Mouse (Mus musculus) ovary, postnatal 14 days (tissue): ENCODE results near the gene Olfr103.

ENCODE experiments used
- DNase-seq: peaks from one replicate; pipeline ENCODE4 v3.0.0; 2022; ENCODE audit warnings: low spot score

Olfr103 gene

DNA sequence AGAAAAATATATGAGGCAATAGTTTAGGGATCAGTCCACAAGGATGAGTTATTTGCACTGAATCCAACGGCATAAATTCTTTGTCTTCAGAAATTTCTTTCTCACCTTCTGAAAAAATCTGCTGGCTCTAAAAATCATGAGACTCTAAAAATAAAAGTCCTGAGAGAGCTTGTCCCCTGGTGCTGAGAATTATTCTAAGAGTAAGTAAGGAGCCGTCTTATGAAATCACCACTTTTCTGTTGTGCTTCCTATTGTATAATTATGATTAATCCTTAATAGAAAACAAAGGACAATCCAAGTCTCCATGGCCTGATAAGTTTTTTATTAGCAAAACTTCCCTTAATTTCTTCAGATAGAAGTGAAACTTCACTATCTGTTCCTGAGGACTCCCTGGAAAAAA is at the start of gene Olfr103:
TSS of gene Olfr103 (minus strand) at position 101 of the 400 bp plus-strand sequence.
- DNase-seq = no peak

DNA sequence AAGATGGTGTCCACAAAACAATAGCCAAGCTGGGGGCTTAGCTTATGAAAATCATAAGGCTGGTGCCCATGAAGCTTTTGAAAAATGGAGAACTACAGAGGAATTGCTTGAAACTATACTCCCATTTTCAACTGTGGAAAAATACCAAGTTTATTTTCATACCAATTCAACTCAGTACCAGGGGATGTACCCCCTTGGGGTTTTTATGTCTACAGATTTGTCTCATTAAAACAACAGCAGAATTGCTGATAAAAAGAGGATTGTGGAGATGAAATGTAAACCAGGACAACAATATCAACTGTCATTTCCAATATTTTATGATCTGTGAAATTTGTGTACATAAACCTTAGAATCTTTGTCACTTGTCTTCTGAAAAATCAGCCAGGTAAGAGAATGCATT is 39.2 kb upstream of the Olfr103 start, which contains the start of gene Olfr105-ps:
TSS of gene Olfr105-ps (plus strand) at position 301 of the 400 bp plus-strand sequence.
- no peak for DNase-seq

DNA sequence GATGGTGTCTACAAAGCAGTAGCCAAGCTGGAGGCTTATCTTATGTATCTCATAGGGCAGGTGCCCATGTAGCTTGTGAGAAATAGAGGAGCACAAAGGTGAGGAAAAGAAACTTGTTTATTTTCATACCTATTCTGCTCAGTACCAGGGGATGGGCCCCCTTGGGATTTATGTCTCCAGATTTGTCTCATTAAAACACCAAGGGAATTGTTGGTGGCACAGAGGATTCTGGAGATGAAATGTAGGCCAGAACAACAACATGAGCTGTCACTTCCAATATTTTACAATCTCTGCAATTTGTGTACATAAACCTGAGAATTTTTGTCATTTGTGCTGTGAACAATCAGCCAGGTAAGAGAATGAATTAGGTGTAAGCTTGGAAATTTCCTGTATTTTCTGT is 19.8 kb upstream of the Olfr103 start, which contains the start of gene Olfr104-ps:
TSS of gene Olfr104-ps (plus strand) at position 301 of the 400 bp plus-strand sequence.
- DNase-seq = no peak

DNA sequence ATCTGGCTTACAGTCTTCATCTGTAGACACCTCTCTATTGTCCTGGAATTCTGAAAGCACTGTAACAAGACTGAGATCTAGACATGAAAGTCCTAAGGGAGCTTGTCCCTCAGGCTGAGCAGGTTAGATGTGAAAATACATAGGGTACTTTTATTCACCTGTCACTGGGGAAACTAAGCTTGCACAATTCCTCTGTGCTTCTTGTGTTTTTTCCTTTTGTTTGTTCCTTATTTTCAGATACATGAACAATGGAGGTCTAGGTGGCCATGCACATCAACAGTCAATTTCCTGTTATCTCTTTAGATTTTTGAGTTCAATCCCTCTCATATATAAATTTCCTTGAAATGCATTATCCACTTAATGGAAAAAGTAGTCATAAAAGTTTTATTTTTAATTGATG is 22.5 kb downstream of the Olfr103 start, which contains the start of gene Olfr102:
TSS of gene Olfr102 (minus strand) at position 101 of the 400 bp plus-strand sequence.
- DNase-seq = no peak

DNA sequence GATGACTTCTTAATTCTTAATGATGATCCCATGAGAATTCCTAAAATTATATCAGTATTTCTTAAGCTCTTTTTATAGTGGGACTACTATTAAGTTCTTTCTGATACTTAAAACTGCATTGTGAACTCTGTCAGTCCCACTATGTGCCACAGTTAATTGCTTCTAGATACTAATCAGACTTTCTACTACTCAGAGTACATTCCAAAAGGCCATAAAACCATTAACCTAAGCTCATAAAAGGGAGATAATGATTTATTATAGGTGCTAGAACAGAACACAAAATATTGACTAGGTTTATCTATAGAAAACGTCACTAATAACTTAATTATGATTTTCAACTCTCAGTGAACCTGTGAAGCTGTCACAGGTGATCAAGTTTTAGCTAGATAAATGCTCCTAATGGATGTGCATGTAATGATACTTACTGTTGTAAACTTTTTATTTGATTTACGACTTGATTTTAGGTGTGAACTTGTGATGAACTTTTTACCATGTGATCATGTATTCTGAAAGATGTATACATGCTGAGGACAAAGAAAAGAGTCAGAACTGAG is 29.3 kb downstream of the Olfr103 start:
- DNase-seq = no peak

DNA sequence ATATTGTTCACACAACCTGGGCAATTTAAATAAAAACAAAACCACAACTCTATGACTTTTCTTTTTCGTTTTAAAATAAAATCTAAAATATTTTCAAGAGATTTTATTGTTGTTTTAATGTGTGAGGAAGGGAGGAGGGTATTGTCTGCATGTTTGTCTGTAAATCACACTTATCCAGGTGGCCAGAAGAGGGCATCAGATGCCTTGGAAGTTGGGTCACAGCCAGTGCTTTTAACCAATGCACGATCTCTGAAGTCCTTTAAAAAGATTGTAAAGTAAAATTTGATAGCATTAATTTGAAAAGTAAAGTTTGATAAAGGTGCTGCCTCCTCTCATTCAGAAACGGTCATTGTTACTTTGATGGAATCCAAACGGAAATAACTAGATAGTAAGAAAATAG is 31.0 kb downstream of the Olfr103 start:
- no peak for DNase-seq

DNA sequence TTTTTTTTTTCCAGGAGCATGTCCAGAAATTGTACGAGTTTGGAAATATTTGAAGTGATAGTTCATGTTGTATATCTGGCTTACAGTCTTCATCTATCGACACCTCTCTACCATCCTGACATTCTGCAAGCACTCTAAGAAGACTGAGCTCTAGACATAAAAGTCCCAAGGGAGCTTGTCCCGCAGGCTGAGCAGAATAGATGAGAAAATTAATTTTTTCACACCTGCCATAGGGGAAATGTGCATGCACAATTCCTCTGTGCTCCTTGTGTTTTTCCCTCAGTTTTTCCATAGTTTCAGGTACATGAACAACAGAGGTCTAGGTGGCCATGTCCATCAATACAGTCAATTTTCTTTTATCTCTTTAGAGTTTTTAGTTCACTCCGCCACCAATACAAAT is 35.3 kb downstream of the Olfr103 start, which contains the start of gene Olfr101:
TSS of gene Olfr101 (minus strand) at position 101 of the 400 bp plus-strand sequence.
- DNase-seq = no peak
